Mouse (Mus musculus) layer of hippocampus, adult 6 months (tissue): ENCODE results near the gene Gm8882. TPM values are rescaled to one million over a fixed set of nuclear protein-coding genes. Genes with fewer than 3 reads are reported as not detected.

Source experiments
- long read RNA-seq, 2 experiments: library from polyadenylated mRNA; unstranded; transcript quantifications; one replicate each; pipeline ENCODE4 v2.0.0; 2019 to 2020
- polyA plus RNA-seq: library from polyadenylated mRNA; unstranded; fragments of <200 nt; fragmentation: Nextera tagmentation; gene quantifications from 2 replicates; pipeline ENCODE4 v1.2.3, GENCODE M21; 2021

Gm8882 gene
- polyA plus RNA-seq = not detected in 2 replicates
- long read RNA-seq, experiment 1 = 0 reads
- long read RNA-seq, experiment 2 = 0 reads

GRCm38 (mm10) chr6:132364034-132364433 lies at the start of gene Gm8882:
TSS of gene Gm8882 (minus strand) at chr6:132364134.

GRCm38 (mm10) chr6:132314657-132315056 lies 49.3 kb downstream of the Gm8882 start, which contains the start of gene Prpmp5:
TSS of gene Prpmp5 (minus strand) at chr6:132314757.

Other genes with a start within 250 kb of the Gm8882 start
- not detected in 2 replicates for gene Prb1, start 153.6 kb downstream of the Gm8882 start, polyA plus RNA-seq
- not detected in 2 replicates for gene Prpmp5, start 49.4 kb downstream of the Gm8882 start, polyA plus RNA-seq
- gene Prh1, start 205.7 kb upstream of the Gm8882 start, polyA plus RNA-seq = not detected in 2 replicates
- gene Prp2, start 231.8 kb upstream of the Gm8882 start, polyA plus RNA-seq = not detected in 2 replicates